Mouse (Mus musculus): ENCODE data around the gene Wdr81. TPM values are rescaled to one million over a fixed set of nuclear protein-coding genes. Genes with fewer than 3 reads are reported as not detected.

Gene Wdr81
- polyA plus RNA-seq, 1 experiment from 2014 or later: 5.7 TPM

GRCm38 (mm10) chr11:75470675-75471074, 16.2 kb upstream of the Wdr81 start:
- Histone ChIP-seq H3K4me3 (ENCODE audit: low read depth, low read length) (no peak overlapping the region), H3K4me2 (ENCODE audit: low read depth, low read length) (no peak overlapping the region), H3K4me1 (ENCODE audit: control insufficient read depth, insufficient read depth, low read length) (peaks cover 4% of the 10 kb centered on the region; the same call in 1 of the 2 replicates), H3K9ac (ENCODE audit: low read depth, low read length) (no peak overlapping the region), H3K27ac (replicated peaks; ENCODE audit: low read depth, low read length) (no peak overlapping the region), H3K36me3 (ENCODE audit: control insufficient read depth, insufficient read depth, low read length) (peaks cover 7% of the 10 kb centered on the region), H3K9me3 (ENCODE audit: control insufficient read depth, low read length) (no peaks in the 10 kb centered on the region), H3K27me3 (replicated peaks; ENCODE audit: control insufficient read depth, insufficient read depth, low read length) (no peaks in the 10 kb centered on the region)
- ATAC-seq (ENCODE audit: low read depth) (no peak), DNase-seq (ENCODE audit: low spot score) (no peak)
- WGBS: 76% methylated on average over 3 of the region's 3 CpGs

- H3K27me3 ChIP-seq (replicated peaks; ENCODE audit: control insufficient read depth, insufficient read depth, low read length): no peaks in the 10 kb centered on the region
- H3K4me2 ChIP-seq (ENCODE audit: low read depth, low read length): no peak overlapping the region
- H3K4me3 ChIP-seq (ENCODE audit: low read depth, low read length): no peak overlapping the region
- H3K4me1 ChIP-seq (ENCODE audit: control insufficient read depth, insufficient read depth, low read length): peaks cover 4% of the 10 kb centered on the region; the same call in 1 of the 2 replicates
- H3K27ac ChIP-seq (replicated peaks; ENCODE audit: low read depth, low read length): no peak overlapping the region
- H3K36me3 ChIP-seq (ENCODE audit: control insufficient read depth, insufficient read depth, low read length): peaks cover 14% of the 10 kb centered on the region
- ATAC-seq (ENCODE audit: low read depth) (no peak), DNase-seq (ENCODE audit: low spot score) (no peak)
- H3K9me3 ChIP-seq (ENCODE audit: control insufficient read depth, low read length): no peaks in the 10 kb centered on the region
- WGBS: 97% methylated on average over 4 of the region's 4 CpGs
- H3K9ac ChIP-seq (ENCODE audit: low read depth, low read length): no peak overlapping the region
Measured at GRCm38 (mm10) chr11:75469261-75469660, 14.7 kb upstream of the Wdr81 start.

- H3K4me3 ChIP-seq (ENCODE audit: low read depth, low read length): peak overlapping the region; percentile 43
- peak overlapping the region; percentile 75 for H3K9ac ChIP-seq (ENCODE audit: low read depth, low read length)
- no peak for DNase-seq (ENCODE audit: low spot score)
- no peaks in the 10 kb centered on the region for H3K9me3 ChIP-seq (ENCODE audit: control insufficient read depth, low read length)
- WGBS: 59% methylated on average over 7 of the region's 7 CpGs
- H3K27ac ChIP-seq (replicated peaks; ENCODE audit: low read depth, low read length): peak overlapping the region; percentile 76
- no peaks in the 10 kb centered on the region for H3K27me3 ChIP-seq (replicated peaks; ENCODE audit: control insufficient read depth, insufficient read depth, low read length)
- peak overlapping the region; percentile 89 for H3K4me2 ChIP-seq (ENCODE audit: low read depth, low read length)
- peaks cover 14% of the 10 kb centered on the region for H3K36me3 ChIP-seq (ENCODE audit: control insufficient read depth, insufficient read depth, low read length)
- ATAC-seq (ENCODE audit: low read depth): no peak
- H3K4me1 ChIP-seq (ENCODE audit: control insufficient read depth, insufficient read depth, low read length): peaks cover 8% of the 10 kb centered on the region; the same call in 1 of the 2 replicates
Measured at GRCm38 (mm10) chr11:75468410-75468809, 13.9 kb upstream of the Wdr81 start.

- Histone ChIP-seq H3K9ac (ENCODE audit: low read depth, low read length) (peak overlapping the region; percentile 75), H3K4me1 (ENCODE audit: control insufficient read depth, insufficient read depth, low read length) (peaks cover 13% of the 10 kb centered on the region; the same call in 1 of the 2 replicates), H3K36me3 (ENCODE audit: control insufficient read depth, insufficient read depth, low read length) (peaks cover 14% of the 10 kb centered on the region), H3K27ac (replicated peaks; ENCODE audit: low read depth, low read length) (peak overlapping the region; percentile 76), H3K4me2 (ENCODE audit: low read depth, low read length) (peak overlapping the region; percentile 89), H3K9me3 (ENCODE audit: control insufficient read depth, low read length) (no peaks in the 10 kb centered on the region), H3K4me3 (ENCODE audit: low read depth, low read length) (peak overlapping the region; percentile 43), H3K27me3 (replicated peaks; ENCODE audit: control insufficient read depth, insufficient read depth, low read length) (no peaks in the 10 kb centered on the region)
- 15% methylated on average over 19 of the region's 19 CpGs for WGBS
- ATAC-seq (ENCODE audit: low read depth) (peak; percentile 89), DNase-seq (ENCODE audit: low spot score) (peak; percentile 85)
Measured at GRCm38 (mm10) chr11:75467512-75468215, 13.1 kb upstream of the Wdr81 start.

- H3K4me1 ChIP-seq (ENCODE audit: control insufficient read depth, insufficient read depth, low read length): peaks cover 21% of the 10 kb centered on the region
- ATAC-seq (ENCODE audit: low read depth) (no peak), DNase-seq (ENCODE audit: low spot score) (no peak)
- H3K4me2 ChIP-seq (ENCODE audit: low read depth, low read length): no peak overlapping the region
- H3K4me3 ChIP-seq (ENCODE audit: low read depth, low read length): no peak overlapping the region
- no peaks in the 10 kb centered on the region for H3K9me3 ChIP-seq (ENCODE audit: control insufficient read depth, low read length)
- H3K27me3 ChIP-seq (replicated peaks; ENCODE audit: control insufficient read depth, insufficient read depth, low read length): no peaks in the 10 kb centered on the region
- 97% methylated on average over 4 of the region's 4 CpGs for WGBS
- H3K36me3 ChIP-seq (ENCODE audit: control insufficient read depth, insufficient read depth, low read length): peaks cover 14% of the 10 kb centered on the region
- H3K27ac ChIP-seq (replicated peaks; ENCODE audit: low read depth, low read length): no peak overlapping the region
- no peak overlapping the region for H3K9ac ChIP-seq (ENCODE audit: low read depth, low read length)
Measured at GRCm38 (mm10) chr11:75466731-75467505, 12.4 kb upstream of the Wdr81 start.

GRCm38 (mm10) chr11:75465051-75465450, 10.5 kb upstream of the Wdr81 start:
- 91% methylated on average over 6 of the region's 6 CpGs for WGBS
- no peak for DNase-seq (ENCODE audit: low spot score)
- H3K27ac ChIP-seq (replicated peaks; ENCODE audit: low read depth, low read length): no peak overlapping the region

GRCm38 (mm10) chr11:75464417-75464816, 9.9 kb upstream of the Wdr81 start:
- Histone ChIP-seq H3K4me3 (ENCODE audit: low read depth, low read length) (no peak overlapping the region), H3K27ac (replicated peaks; ENCODE audit: low read depth, low read length) (no peak overlapping the region), H3K4me2 (ENCODE audit: low read depth, low read length) (no peak overlapping the region), H3K36me3 (ENCODE audit: control insufficient read depth, insufficient read depth, low read length) (peaks cover 14% of the 10 kb centered on the region), H3K27me3 (replicated peaks; ENCODE audit: control insufficient read depth, insufficient read depth, low read length) (no peaks in the 10 kb centered on the region), H3K9ac (ENCODE audit: low read depth, low read length) (no peak overlapping the region), H3K9me3 (ENCODE audit: control insufficient read depth, low read length) (no peaks in the 10 kb centered on the region), H3K4me1 (ENCODE audit: control insufficient read depth, insufficient read depth, low read length) (peaks cover 31% of the 10 kb centered on the region)
- 84% methylated on average over 6 of the region's 6 CpGs for WGBS
- no peak for ATAC-seq (ENCODE audit: low read depth)
- no peak for DNase-seq (ENCODE audit: low spot score)

More at GRCm38 (mm10) chr11:75465051-75465450, 10.5 kb upstream of the Wdr81 start:
- no peak for ATAC-seq (ENCODE audit: low read depth)
- Histone ChIP-seq H3K27me3 (replicated peaks; ENCODE audit: control insufficient read depth, insufficient read depth, low read length) (no peaks in the 10 kb centered on the region), H3K4me2 (ENCODE audit: low read depth, low read length) (no peak overlapping the region), H3K36me3 (ENCODE audit: control insufficient read depth, insufficient read depth, low read length) (peaks cover 14% of the 10 kb centered on the region), H3K4me1 (ENCODE audit: control insufficient read depth, insufficient read depth, low read length) (peaks cover 25% of the 10 kb centered on the region), H3K9me3 (ENCODE audit: control insufficient read depth, low read length) (no peaks in the 10 kb centered on the region), H3K9ac (ENCODE audit: low read depth, low read length) (no peak overlapping the region), H3K4me3 (ENCODE audit: low read depth, low read length) (no peak overlapping the region)

GRCm38 (mm10) chr11:75463624-75464023, 9.1 kb upstream of the Wdr81 start:
- peak overlapping the region; percentile 3; the same call in 1 of the 2 replicates for H3K9ac ChIP-seq (ENCODE audit: low read depth, low read length)
- H3K4me2 ChIP-seq (ENCODE audit: low read depth, low read length): peak overlapping the region; percentile 91
- ATAC-seq (ENCODE audit: low read depth) (no peak), DNase-seq (ENCODE audit: low spot score) (no peak)
- no peaks in the 10 kb centered on the region for H3K27me3 ChIP-seq (replicated peaks; ENCODE audit: control insufficient read depth, insufficient read depth, low read length)
- no peak overlapping the region for H3K4me3 ChIP-seq (ENCODE audit: low read depth, low read length)
- H3K4me1 ChIP-seq (ENCODE audit: control insufficient read depth, insufficient read depth, low read length): peaks cover 36% of the 10 kb centered on the region
- 0 out of 2 replicates have a peak overlapping the region, but pooled peaks have one; percentile 24 for H3K27ac ChIP-seq (replicated peaks; ENCODE audit: low read depth, low read length)
- peaks cover 14% of the 10 kb centered on the region for H3K36me3 ChIP-seq (ENCODE audit: control insufficient read depth, insufficient read depth, low read length)
- 48% methylated on average over 4 of the region's 4 CpGs for WGBS
- no peaks in the 10 kb centered on the region for H3K9me3 ChIP-seq (ENCODE audit: control insufficient read depth, low read length)
